Mouse (Mus musculus): ENCODE measurements at regions not wholly inside any gene's neighbourhood (a gene's known extent, or its start where the extent isn't known, plus 50 kb on each side); places are given as distances from the start of the nearest gene placed in this dataset.
"Not testable (repeated sequence)": the region's sequence is repeated elsewhere in the genome, so short reads cannot be mapped to it uniquely, and the experiment has no call there.

DNA sequence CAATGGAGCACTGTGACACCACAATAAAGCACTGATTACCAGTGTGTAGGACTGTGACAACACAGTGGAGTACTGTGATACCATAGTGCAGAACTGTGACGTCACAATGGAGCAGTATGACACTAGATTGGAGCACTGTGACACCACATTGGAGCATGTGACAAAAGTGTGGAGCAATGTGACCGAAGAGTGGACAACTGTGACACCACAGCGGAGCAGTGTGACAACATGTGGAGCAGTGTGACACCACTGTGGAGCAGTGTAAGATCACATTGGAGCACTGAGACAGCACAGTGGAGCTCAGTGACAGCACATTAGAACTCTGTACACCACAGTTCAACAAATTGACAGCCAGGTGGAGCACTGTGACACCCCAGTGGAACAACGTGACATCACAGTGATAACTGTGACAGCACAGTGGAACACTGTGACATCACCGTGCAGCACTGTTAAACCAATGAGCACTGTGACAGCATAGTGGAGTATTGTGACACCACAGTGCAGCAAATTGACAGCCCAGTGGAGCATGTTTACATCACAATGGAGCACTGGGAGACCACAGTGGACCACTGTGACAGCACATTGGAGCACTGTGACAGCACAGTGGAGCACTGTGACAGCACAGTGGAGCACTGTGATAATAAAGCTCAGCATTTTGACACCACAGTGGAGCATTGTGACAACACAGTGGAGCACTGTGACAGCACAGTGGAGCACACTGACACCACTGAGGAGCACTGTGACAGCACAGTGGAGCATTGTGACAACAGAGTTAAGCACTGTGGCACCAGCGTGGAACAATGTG is 85.8 kb upstream of the Vmn1r2 start:
- no peak overlapping the region for H3K27ac ChIP-seq (ENCODE audit: poor library complexity, severe bottlenecking)
- H3K9me3 ChIP-seq (replicated peaks) = peaks cover 77% of the 10 kb centered on the region
- H3K4me2 ChIP-seq = no peak overlapping the region
- ATAC-seq (ENCODE audit: insufficient number of reproducible peaks, low FRiP score) = peak; percentile 27
- H3K4me3 ChIP-seq = no peak overlapping the region
- no peaks in the 10 kb centered on the region for H3K36me3 ChIP-seq
- H3K9ac ChIP-seq = no peak overlapping the region
- H3K4me1 ChIP-seq (replicated peaks) = no peaks in the 10 kb centered on the region
- WGBS = 48% methylated on average over 6 of the region's 6 CpGs
- H3K27me3 ChIP-seq (replicated peaks) = no peaks in the 10 kb centered on the region

DNA sequence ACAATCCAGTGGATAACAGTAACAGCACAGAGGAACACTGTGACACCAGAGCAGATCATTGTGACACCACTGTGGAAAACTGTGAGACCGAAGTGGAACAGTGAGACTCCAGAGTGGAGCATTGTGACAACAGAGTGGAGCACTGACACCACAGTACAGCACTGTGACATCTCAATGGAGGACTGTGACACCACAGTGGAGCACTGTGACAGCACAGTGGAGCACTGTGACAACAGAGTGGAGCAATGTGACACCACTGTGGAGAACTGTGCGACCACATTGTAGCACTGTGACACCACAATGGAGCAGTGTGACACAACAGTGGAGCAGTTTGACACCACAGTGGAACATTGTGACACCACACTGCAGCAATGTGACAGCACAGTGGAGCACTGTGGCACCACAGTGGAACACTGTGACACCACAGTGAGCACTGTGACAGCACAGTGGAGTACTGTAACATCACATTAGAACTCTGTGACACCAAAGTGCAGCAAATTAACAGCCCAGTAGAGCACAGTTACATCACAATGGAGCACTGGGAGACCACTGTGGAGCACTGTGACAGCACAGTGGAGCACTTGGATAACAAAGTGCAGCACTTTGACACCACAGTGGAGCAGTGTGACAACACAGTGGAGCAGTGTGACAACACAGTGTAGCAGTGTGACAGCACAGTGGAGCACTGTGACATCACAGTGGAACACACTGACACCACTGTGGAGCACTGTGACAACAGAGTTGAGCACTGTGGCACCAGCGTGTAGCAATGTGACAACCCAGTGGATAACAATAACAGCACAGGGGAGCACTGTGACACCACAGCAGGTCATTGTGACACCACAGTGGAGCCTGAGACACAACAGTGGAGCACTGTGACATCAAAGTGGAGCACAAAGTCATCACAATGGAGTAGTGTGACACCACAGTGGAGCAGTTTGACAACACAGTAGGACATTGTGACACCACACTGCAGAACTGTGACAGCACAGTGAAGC is 84.9 kb upstream of the Vmn1r2 start:
- Histone ChIP-seq H3K4me1 (replicated peaks) (no peaks in the 10 kb centered on the region), H3K36me3 (no peaks in the 10 kb centered on the region), H3K9me3 (replicated peaks) (peaks cover 80% of the 10 kb centered on the region), H3K27me3 (replicated peaks) (no peaks in the 10 kb centered on the region), H3K4me2 (no peak overlapping the region), H3K4me3 (no peak overlapping the region), H3K27ac (ENCODE audit: poor library complexity, severe bottlenecking) (no peak overlapping the region), H3K9ac (no peak overlapping the region)
- WGBS = 65% methylated on average over 3 of the region's 3 CpGs
- ATAC-seq (ENCODE audit: insufficient number of reproducible peaks, low FRiP score) = peak; percentile 9; the same call in 1 of the 2 replicates

DNA sequence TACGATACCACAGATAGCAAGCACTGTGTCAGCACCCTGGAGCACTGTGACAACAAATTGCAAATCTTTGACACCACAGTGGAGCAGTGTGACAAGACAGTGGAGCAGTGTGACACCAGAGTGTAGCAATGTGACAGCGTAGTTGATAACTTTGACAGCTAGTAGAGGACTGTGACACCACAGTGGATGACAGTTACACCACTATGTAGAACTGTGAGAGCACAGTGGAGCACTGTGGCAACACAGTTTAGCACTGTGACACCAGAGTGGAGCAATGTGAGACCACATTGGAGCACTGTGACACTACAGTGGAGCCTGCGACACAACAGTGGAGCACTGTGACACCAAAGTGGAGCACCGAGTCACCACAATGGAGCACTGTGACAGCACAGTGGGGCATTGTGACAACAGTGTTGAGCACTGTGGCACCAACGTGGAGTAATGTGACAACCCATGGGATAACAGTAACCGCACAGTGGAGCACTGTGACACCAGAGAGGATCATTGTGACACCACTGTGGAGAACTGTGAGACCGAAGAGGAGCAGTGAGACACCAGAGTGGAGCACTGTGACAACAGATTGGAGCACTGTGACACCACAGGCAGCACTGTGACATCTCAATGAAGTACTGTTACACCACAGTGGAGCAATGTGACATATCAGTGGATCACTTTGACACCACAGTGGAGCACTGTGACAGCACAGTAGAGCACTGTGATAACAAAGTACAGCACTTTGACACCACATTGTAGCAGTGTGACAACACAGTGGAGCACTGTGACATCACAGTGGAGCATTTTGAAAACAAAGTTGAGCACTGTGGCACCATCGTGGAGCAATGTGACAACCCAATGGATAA is 83.7 kb upstream of the Vmn1r2 start:
- Histone ChIP-seq H3K4me1 (replicated peaks) (no peaks in the 10 kb centered on the region), H3K27ac (ENCODE audit: poor library complexity, severe bottlenecking) (no peak overlapping the region), H3K4me2 (no peak overlapping the region), H3K4me3 (no peak overlapping the region), H3K36me3 (no peaks in the 10 kb centered on the region), H3K27me3 (replicated peaks) (no peaks in the 10 kb centered on the region), H3K9me3 (replicated peaks) (peaks cover 89% of the 10 kb centered on the region), H3K9ac (no peak overlapping the region)
- peak; percentile 45 for ATAC-seq (ENCODE audit: insufficient number of reproducible peaks, low FRiP score)
- 44% methylated on average over 8 of the region's 8 CpGs for WGBS

DNA sequence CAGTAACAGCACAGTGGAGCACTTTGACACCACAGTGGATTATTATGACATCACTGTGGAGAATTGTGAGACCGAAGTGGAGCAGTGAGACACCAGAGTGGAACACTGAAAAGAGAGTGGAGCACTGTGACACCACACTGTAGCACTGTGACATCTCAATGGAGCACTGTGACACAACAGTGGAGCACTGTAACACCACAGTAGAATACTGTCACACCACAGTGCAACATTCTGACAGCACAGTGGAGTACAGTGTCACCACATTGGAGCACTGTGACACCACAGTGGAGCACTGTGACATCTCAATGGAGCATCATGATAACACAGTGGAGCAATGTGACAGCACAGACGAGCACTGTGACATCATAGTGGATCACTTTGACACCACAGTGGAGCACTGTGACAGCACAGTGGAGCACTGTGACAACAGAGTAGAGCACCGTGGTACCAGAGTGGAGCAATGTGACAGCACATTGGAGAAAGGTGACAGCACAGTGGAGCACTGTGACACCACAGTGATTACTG is 83.0 kb upstream of the Vmn1r2 start:
- no peak overlapping the region for H3K4me3 ChIP-seq
- no peaks in the 10 kb centered on the region for H3K4me1 ChIP-seq (replicated peaks)
- no peaks in the 10 kb centered on the region for H3K27me3 ChIP-seq (replicated peaks)
- H3K9me3 ChIP-seq (replicated peaks) = peaks cover 86% of the 10 kb centered on the region
- no peak overlapping the region for H3K27ac ChIP-seq (ENCODE audit: poor library complexity, severe bottlenecking)
- ATAC-seq (ENCODE audit: insufficient number of reproducible peaks, low FRiP score) = peak; percentile 26; the same call in 1 of the 2 replicates
- WGBS = 57% methylated on average over 3 of the region's 3 CpGs
- H3K36me3 ChIP-seq = no peaks in the 10 kb centered on the region
- H3K9ac ChIP-seq = no peak overlapping the region
- no peak overlapping the region for H3K4me2 ChIP-seq

DNA sequence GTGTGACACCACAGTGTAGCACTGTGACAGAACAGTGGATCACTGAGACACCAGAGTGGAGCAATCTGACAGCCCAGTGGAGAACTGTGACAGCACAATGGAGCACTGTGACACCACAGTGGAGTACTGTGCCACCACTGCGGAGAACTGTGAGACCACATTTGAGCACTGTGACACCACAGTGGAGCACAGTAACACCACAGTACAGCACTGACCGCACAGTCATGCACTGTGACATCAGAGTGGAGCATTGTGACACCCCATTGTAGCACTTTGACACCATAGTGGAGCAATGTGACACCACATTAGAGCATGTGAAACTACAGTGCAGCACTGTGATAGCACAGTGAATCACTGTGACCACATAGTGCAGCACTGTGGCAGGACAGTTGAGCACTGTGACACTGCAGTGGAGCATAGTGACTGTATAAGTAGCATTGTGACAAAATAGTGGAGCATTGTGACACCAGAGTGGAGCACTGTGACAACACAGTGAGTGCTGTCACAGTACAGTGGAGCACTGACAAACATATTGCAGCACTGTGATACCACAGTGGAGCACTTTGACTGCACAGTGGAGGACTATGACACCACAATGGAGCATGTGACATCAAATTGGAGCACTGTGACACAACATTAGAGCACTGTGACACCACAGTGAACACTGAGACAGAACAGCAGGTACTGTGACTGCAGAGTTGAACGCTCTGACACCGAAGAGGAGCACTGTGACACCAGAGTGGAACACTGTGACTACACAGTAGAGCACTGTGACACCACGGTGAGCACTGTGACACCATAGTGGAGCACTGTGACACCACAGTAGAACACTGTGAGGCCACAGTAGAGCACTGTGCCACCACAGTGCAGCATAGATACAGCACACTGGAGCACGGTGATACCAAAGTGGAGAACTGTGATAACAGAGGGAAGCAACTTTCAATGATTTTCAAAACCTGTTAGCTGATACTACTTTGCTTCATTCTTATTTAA is 81.4 kb upstream of the Vmn1r2 start:
- 51% methylated on average over 6 of the region's 6 CpGs for WGBS
- Histone ChIP-seq H3K36me3 (no peaks in the 10 kb centered on the region), H3K9me3 (replicated peaks) (peaks cover 80% of the 10 kb centered on the region), H3K9ac (no peak overlapping the region), H3K4me2 (no peak overlapping the region), H3K4me1 (replicated peaks) (no peaks in the 10 kb centered on the region), H3K4me3 (no peak overlapping the region), H3K27me3 (replicated peaks) (no peaks in the 10 kb centered on the region), H3K27ac (ENCODE audit: poor library complexity, severe bottlenecking) (no peak overlapping the region)
- ATAC-seq (ENCODE audit: insufficient number of reproducible peaks, low FRiP score) = no peak

DNA sequence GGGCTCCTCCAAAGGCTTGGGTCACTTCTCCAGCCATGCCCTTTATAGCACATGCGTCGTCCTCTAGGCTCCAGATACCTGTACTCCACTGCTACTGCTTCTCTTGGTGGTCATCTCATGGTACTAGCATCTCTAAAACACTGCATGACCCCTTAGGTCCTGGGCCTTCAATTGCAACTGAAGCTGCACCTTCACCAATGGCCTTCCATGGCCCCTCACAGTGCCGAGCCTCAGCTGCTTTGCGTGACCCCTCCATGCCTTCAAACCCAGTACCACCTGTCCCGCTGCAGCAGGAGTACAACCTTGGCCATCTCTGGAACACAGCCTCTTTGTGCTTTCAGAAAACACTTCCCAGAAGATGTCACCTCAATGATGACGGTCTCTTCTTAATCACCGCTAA is 79.5 kb upstream of the Vmn1r2 start:
- WGBS = 69% methylated on average over 7 of the region's 7 CpGs
- H3K9me3 ChIP-seq (replicated peaks) = peaks cover 61% of the 10 kb centered on the region
- H3K4me1 ChIP-seq (replicated peaks); H3K36me3 ChIP-seq; H3K27me3 ChIP-seq (replicated peaks); H3K4me3 ChIP-seq; H3K4me2 ChIP-seq; H3K27ac ChIP-seq (ENCODE audit: poor library complexity, severe bottlenecking); H3K9ac ChIP-seq; ATAC-seq (ENCODE audit: insufficient number of reproducible peaks, low FRiP score): not testable (repeated sequence)

DNA sequence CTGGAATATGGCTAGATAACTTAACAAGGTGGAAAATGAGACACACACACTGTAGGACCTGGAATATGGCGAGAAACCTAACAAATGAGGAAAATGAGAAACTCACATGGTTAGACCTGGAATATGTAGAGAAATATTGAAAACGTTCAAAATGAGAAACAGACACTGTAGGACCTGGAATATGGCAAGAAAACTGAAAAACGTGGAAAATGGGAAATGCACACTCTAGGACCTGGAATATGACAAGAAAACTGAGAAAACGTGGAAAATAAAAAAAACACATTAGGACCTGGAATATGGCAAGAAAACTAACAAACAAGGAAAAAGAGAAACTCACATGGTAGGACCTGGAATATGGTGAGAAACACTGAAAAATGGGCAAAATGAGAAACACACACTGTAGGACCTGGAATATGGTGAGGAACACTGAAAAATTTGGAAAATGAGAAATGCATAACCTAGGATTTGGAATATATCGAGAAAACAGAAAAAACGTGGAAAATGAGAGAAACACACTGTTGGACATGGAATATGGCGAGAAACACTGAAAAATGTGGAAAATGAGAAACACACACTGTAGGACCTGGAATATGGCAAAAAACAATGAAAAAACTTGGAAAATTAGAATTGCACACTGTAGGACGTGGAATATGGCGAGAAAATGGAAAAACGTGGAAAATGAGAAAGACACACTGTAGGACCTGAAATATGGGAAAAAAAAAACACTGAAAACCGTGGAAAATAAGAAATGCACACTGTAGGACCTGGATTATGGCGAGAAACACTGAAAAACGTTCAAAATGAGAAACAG is 77.3 kb upstream of the Vmn1r2 start:
- Histone ChIP-seq H3K4me2 (no peak overlapping the region), H3K27me3 (replicated peaks) (no peaks in the 10 kb centered on the region), H3K9ac (no peak overlapping the region), H3K36me3 (no peaks in the 10 kb centered on the region), H3K4me3 (no peak overlapping the region), H3K9me3 (replicated peaks) (peaks cover 39% of the 10 kb centered on the region), H3K27ac (ENCODE audit: poor library complexity, severe bottlenecking) (no peak overlapping the region), H3K4me1 (replicated peaks) (no peaks in the 10 kb centered on the region)
- 52% methylated on average over 13 of the region's 13 CpGs for WGBS
- peak; percentile 61 for ATAC-seq (ENCODE audit: insufficient number of reproducible peaks, low FRiP score)

DNA sequence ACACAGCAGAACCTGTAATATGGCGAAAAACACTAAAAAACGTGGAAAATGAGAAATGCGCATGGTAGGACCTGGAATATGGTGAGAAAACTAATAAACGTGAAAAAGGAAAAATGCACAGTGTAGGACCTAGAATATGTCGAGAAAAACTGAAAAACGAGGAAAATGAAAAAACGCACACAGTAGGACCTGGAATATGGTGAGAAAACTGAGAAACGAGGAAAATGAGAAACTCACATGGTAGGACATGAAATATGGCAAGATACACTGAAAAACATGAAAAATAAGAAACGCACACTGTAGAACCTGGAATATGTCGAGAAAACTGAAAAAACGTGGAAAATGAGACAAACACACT is 76.8 kb upstream of the Vmn1r2 start:
- Histone ChIP-seq H3K9me3 (replicated peaks) (peaks cover 34% of the 10 kb centered on the region), H3K9ac (no peak overlapping the region), H3K36me3 (no peaks in the 10 kb centered on the region), H3K27me3 (replicated peaks) (no peaks in the 10 kb centered on the region), H3K27ac (ENCODE audit: poor library complexity, severe bottlenecking) (no peak overlapping the region), H3K4me2 (no peak overlapping the region), H3K4me1 (replicated peaks) (no peaks in the 10 kb centered on the region), H3K4me3 (no peak overlapping the region)
- WGBS = 65% methylated on average over 11 of the region's 11 CpGs
- ATAC-seq (ENCODE audit: insufficient number of reproducible peaks, low FRiP score) = peak; percentile 43

DNA sequence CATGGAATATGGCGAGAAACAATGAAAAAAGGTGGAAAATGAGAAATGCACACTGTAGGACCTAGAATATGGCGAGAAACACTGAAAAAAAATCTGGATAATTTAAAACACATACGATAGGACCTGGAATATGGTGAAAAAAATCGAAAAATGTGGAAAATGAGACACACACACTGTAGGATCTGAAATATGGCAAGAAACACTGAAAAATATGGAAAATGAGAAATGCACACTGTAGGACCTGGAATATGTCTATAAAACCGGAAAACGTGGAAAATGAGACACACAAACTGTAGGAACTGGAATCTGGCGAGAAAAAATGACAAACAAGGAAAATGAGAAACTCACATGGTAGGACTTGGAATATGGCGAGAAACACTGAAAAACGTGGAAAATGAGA is 76.4 kb upstream of the Vmn1r2 start:
- H3K9me3 ChIP-seq (replicated peaks) = peaks cover 30% of the 10 kb centered on the region
- H3K4me3 ChIP-seq = no peak overlapping the region
- no peaks in the 10 kb centered on the region for H3K27me3 ChIP-seq (replicated peaks)
- ATAC-seq (ENCODE audit: insufficient number of reproducible peaks, low FRiP score) = peak; percentile 77
- H3K36me3 ChIP-seq = no peaks in the 10 kb centered on the region
- no peak overlapping the region for H3K4me2 ChIP-seq
- no peak overlapping the region for H3K9ac ChIP-seq
- no peaks in the 10 kb centered on the region for H3K4me1 ChIP-seq (replicated peaks)
- 62% methylated on average over 9 of the region's 9 CpGs for WGBS
- no peak overlapping the region for H3K27ac ChIP-seq (ENCODE audit: poor library complexity, severe bottlenecking)

All from heart, embryonic 12.5 days (tissue).